Mouse (Mus musculus): ENCODE measurements around the gene Akap9. TPM values are rescaled to one million over a fixed set of nuclear protein-coding genes. Genes with fewer than 3 reads are reported as not detected.
"Not testable (repeated sequence)": the region's sequence is repeated elsewhere in the genome, so short reads cannot be mapped to it uniquely, and the experiment has no call there.

Akap9 gene
- polyA plus RNA-seq, 1 experiment from 2014 or later = 316 TPM

- under 1% methylated on average over 58 of the region's 59 CpGs for WGBS
- Histone ChIP-seq H3K27me3 (no peaks in the 10 kb centered on the region), H3K36me3 (peaks cover 27% of the 10 kb centered on the region), H3K4me3 (peak within 1 kb of the TSS; percentile 89), H3K4me2 (peak within 1 kb of the TSS; percentile 70), H3K4me1 (replicated peaks) (peaks cover 38% of the 10 kb centered on the region), H3K9me3 (no peaks in the 10 kb centered on the region), H3K9ac (peak within 1 kb of the TSS; percentile 91), H3K27ac (replicated peaks) (peak within 1 kb of the TSS; percentile 100)
- ATAC-seq (ENCODE audit: low FRiP score, low read depth) = peak; percentile 97
Observed at GRCm38 (mm10) chr5:4104341-4105040, 176.6 kb downstream of the Akap9 start, which contains the start of gene Cyp51. Cyp51 (minus strand) TSS chr5:4104746.

- H3K27me3 ChIP-seq = no peaks in the 10 kb centered on the region
- H3K27ac ChIP-seq (replicated peaks) = peak overlapping the region; percentile 100
- no peak for ATAC-seq (ENCODE audit: low FRiP score, low read depth)
- peaks cover 17% of the 10 kb centered on the region for H3K36me3 ChIP-seq
- H3K9me3 ChIP-seq = no peaks in the 10 kb centered on the region
- no peak overlapping the region for H3K9ac ChIP-seq
- H3K4me3 ChIP-seq = no peak overlapping the region
- WGBS = 91% methylated on average over 2 of the region's 2 CpGs
- peaks cover 30% of the 10 kb centered on the region for H3K4me1 ChIP-seq (replicated peaks)
- H3K4me2 ChIP-seq = no peak overlapping the region
Observed at GRCm38 (mm10) chr5:4105651-4106186, 177.9 kb downstream of the Akap9 start.

- not testable (repeated sequence) for H3K4me3 ChIP-seq; H3K9ac ChIP-seq; H3K4me2 ChIP-seq; H3K9me3 ChIP-seq; H3K27me3 ChIP-seq; ATAC-seq (ENCODE audit: low FRiP score, low read depth); H3K36me3 ChIP-seq; H3K27ac ChIP-seq (replicated peaks)
- H3K4me1 ChIP-seq (replicated peaks) = peaks cover 19% of the 10 kb centered on the region
- WGBS = 55% methylated on average over 7 of the region's 7 CpGs
Observed at GRCm38 (mm10) chr5:4107056-4107455, 179.2 kb downstream of the Akap9 start.

- no peak overlapping the region for H3K4me2 ChIP-seq
- 97% methylated on average over 5 of the region's 5 CpGs for WGBS
- no peak overlapping the region for H3K27ac ChIP-seq (replicated peaks)
- no peak for ATAC-seq (ENCODE audit: low FRiP score, low read depth)
- H3K4me3 ChIP-seq = no peak overlapping the region
- H3K9ac ChIP-seq = no peak overlapping the region
- H3K27me3 ChIP-seq = no peaks in the 10 kb centered on the region
- H3K36me3 ChIP-seq = no peaks in the 10 kb centered on the region
- no peaks in the 10 kb centered on the region for H3K4me1 ChIP-seq (replicated peaks)
- H3K9me3 ChIP-seq = no peaks in the 10 kb centered on the region
Observed at GRCm38 (mm10) chr5:4112570-4113098, 184.8 kb downstream of the Akap9 start.

Other genes starting within 250 kb of the Akap9 start
- gene Ankib1, start 125.1 kb upstream of the Akap9 start, polyA plus RNA-seq (2015; fragmentation: Nextera tagmentation; extraction: Ambion mirVana) = 18.0 and 18.1 TPM in 2 replicates
- gene Krit1, start 124.9 kb upstream of the Akap9 start, polyA plus RNA-seq (2015; fragmentation: Nextera tagmentation; extraction: Ambion mirVana) = 48.6 and 50.1 TPM in 2 replicates
- 0.08 and 0.13 TPM in 2 replicates for gene Lrrd1, start 82.9 kb upstream of the Akap9 start, polyA plus RNA-seq (2015; fragmentation: Nextera tagmentation; extraction: Ambion mirVana)
- gene Mterf1a, start 34.1 kb upstream of the Akap9 start, polyA plus RNA-seq (2015; fragmentation: Nextera tagmentation; extraction: Ambion mirVana) = 5.5 and 6.8 TPM in 2 replicates
- 135 and 140 TPM in 2 replicates for gene Cyp51, start 176.7 kb downstream of the Akap9 start, polyA plus RNA-seq (2015; fragmentation: Nextera tagmentation; extraction: Ambion mirVana)